Mouse (Mus musculus): Measurements from ENCODE around the gene Tram2. TPM values are rescaled to one million over a fixed set of nuclear protein-coding genes. Genes with fewer than 3 reads are reported as not detected.

Gene Tram2
- total and polyA plus RNA-seq, 2 experiments from 2014 or later: 1.4 to 2.1 TPM

DNA sequence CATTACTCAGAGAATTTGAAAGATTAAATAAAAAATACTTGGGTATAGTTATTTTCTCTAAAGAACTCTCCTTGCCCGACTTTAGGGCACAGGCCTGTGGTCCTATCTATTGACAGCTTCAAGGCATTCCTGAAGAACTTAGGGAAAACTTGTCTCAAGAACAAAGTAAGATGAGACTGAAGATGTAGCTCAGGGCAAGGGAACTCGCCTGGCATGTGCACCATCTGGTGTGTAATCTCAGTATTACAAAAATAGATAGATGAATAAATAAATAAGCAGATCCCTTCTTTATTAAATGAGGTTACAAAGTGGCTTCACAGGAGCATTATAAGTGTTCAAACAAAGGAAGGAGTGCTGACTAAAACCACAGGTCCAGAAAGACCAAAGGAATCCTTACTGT lies 94.9 kb downstream of the Tram2 start:
- Histone ChIP-seq H3K4me2 (ENCODE audit: low read depth, low read length, poor library complexity, severe bottlenecking) (no peak overlapping the region), H3K27me3 (ENCODE audit: insufficient read depth, low read length) (no peaks in the 10 kb centered on the region), H3K4me3 (ENCODE audit: low read depth, low read length) (no peak overlapping the region), H3K9ac (replicated peaks; ENCODE audit: low read length, poor library complexity, severe bottlenecking) (no peak overlapping the region), H3K4me1 (ENCODE audit: insufficient read depth, low read length) (no peaks in the 10 kb centered on the region), H3K36me3 (ENCODE audit: insufficient read depth, low read length) (no peaks in the 10 kb centered on the region), H3K27ac (ENCODE audit: low read depth, low read length) (no peak overlapping the region), H3K9me3 (ENCODE audit: low read length) (no peaks in the 10 kb centered on the region)
- ATAC-seq (ENCODE audit: low FRiP score): no peak
- peak; percentile 57 for TF ChIP-seq CTCF (IDR thresholded peaks at IDR 0.05)
- peak; percentile 18 for DNase-seq (ENCODE audit: low spot score)
- 76% methylated on average over 2 of the region's 2 CpGs for WGBS

DNA sequence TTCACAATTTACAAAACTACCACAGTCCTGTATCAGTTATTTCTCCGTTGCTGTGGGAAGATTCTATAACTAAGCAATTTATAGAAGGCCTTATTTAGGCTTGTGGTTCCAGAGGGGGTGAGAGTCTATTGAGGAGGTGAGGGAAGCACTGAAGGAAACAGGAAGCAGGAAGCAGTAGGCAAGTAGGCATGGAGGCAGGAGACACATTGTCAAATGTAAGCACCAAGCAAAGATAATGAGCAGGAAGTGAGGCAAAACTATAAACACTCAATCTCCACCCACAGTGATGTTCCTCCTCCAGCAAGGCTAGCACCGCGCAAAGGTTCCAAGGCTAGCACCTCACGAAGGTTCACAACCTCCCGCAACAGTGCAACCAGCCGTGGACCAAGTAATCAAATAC lies 97.3 kb downstream of the Tram2 start:
- Histone ChIP-seq H3K36me3 (ENCODE audit: insufficient read depth, low read length) (no peaks in the 10 kb centered on the region), H3K4me2 (ENCODE audit: low read depth, low read length, poor library complexity, severe bottlenecking) (no peak overlapping the region), H3K4me1 (ENCODE audit: insufficient read depth, low read length) (no peaks in the 10 kb centered on the region), H3K4me3 (ENCODE audit: low read depth, low read length) (no peak overlapping the region), H3K27ac (ENCODE audit: low read depth, low read length) (no peak overlapping the region), H3K9me3 (ENCODE audit: low read length) (no peaks in the 10 kb centered on the region), H3K27me3 (ENCODE audit: insufficient read depth, low read length) (no peaks in the 10 kb centered on the region), H3K9ac (replicated peaks; ENCODE audit: low read length, poor library complexity, severe bottlenecking) (no peak overlapping the region)
- no peak for TF ChIP-seq CTCF (IDR thresholded peaks at IDR 0.05)
- 82% methylated on average over 6 of the region's 6 CpGs for WGBS
- no peak for ATAC-seq (ENCODE audit: low FRiP score)
- no peak for DNase-seq (ENCODE audit: low spot score)

DNA sequence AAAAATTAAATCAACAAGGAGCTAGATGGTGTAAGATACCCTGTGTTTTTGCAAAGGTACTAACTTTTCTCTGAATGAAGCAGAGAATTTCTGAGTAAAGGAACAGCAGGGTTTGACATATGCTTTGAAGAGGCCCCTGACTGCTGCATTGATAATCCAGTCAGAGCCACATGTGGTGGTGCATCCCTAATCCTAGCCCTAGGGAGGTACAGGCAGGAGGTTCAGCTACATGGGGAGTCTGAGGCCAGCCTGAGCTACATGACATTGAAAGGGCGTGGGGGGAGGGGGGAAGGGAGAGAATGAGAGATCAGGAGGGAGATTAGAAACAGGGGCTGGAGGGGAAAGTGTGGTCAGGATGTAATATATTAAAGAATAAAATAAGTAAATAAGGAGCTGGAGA lies 98.5 kb downstream of the Tram2 start:
- no peaks in the 10 kb centered on the region for H3K27me3 ChIP-seq (ENCODE audit: insufficient read depth, low read length)
- no peak for TF ChIP-seq CTCF (IDR thresholded peaks at IDR 0.05)
- 43% methylated on average over 1 of the region's 1 CpGs for WGBS
- ATAC-seq (ENCODE audit: low FRiP score) (no peak), DNase-seq (ENCODE audit: low spot score) (no peak)
- H3K4me1 ChIP-seq (ENCODE audit: insufficient read depth, low read length): no peaks in the 10 kb centered on the region
- H3K9ac ChIP-seq (replicated peaks; ENCODE audit: low read length, poor library complexity, severe bottlenecking): no peak overlapping the region
- H3K9me3 ChIP-seq (ENCODE audit: low read length): no peaks in the 10 kb centered on the region
- no peak overlapping the region for H3K4me2 ChIP-seq (ENCODE audit: low read depth, low read length, poor library complexity, severe bottlenecking)
- H3K36me3 ChIP-seq (ENCODE audit: insufficient read depth, low read length): no peaks in the 10 kb centered on the region
- no peak overlapping the region for H3K4me3 ChIP-seq (ENCODE audit: low read depth, low read length)
- no peak overlapping the region for H3K27ac ChIP-seq (ENCODE audit: low read depth, low read length)

DNA sequence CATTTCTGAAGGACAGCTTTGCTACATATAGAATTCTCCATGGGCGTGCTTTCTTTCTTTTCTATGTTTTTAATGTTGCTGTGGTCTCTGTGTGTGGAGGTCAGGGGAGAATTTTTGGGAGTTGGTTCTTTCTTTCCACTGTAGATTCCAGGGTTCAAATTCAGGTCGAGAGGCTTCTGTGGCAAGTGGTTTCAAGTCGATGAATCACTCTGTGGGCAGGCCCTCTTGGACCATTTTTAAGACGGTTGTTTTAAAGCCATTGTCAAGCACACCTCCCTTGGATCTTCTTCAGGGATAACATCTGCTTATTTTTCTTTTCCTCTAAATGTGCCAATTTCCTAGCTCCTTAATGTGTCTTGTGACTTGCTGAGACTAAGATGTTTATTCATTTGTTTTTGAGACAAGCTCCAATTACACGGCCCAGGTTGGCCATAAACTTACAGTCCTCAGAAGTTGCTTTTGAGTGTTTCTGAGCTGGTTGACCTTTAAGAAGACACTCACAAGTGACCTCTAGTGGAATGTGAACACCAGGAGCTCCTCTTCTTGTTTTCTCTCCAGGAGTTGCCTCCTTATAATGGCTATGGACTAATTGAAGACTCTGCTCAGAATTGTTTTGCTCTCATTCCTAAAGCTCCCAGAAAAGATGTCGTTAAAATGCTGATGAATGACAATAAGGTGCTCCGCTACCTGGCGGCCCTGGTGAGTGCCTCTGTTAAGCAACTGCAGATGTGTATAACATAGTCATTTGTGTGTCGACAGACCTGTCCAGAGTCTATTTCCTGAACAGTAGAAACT lies 104.5 kb downstream of the Tram2 start:
- Histone ChIP-seq H3K27me3 (ENCODE audit: insufficient read depth, low read length) (no peaks in the 10 kb centered on the region), H3K9ac (replicated peaks; ENCODE audit: low read length, poor library complexity, severe bottlenecking) (no peak overlapping the region), H3K4me2 (ENCODE audit: low read depth, low read length, poor library complexity, severe bottlenecking) (no peak overlapping the region), H3K9me3 (ENCODE audit: low read length) (no peaks in the 10 kb centered on the region), H3K4me1 (ENCODE audit: insufficient read depth, low read length) (no peaks in the 10 kb centered on the region), H3K4me3 (ENCODE audit: low read depth, low read length) (no peak overlapping the region), H3K27ac (ENCODE audit: low read depth, low read length) (no peak overlapping the region), H3K36me3 (ENCODE audit: insufficient read depth, low read length) (no peaks in the 10 kb centered on the region)
- no peak for TF ChIP-seq CTCF (IDR thresholded peaks at IDR 0.05)
- DNase-seq (ENCODE audit: low spot score) (no peak), ATAC-seq (ENCODE audit: low FRiP score) (no peak)
- WGBS: 80% methylated on average over 9 of the region's 9 CpGs

DNA sequence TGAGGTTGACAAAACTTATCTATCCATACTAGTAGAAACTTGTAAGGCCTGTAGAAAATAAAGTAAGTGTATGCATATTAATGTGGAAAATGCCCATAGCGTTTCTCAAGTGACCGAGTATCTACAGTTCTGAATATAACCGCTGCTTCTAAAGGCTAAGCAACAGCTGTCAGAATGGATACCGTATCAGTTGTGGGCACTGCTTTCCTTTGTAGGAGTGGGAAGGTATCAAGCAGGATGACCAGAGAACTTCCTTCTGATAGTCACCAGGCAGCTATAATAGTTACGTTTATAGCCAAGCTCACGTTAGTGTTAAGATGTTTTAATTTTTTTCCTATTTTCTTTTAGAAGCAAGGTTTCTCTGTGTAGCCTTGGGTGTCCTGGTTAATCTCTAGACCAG lies 105.6 kb downstream of the Tram2 start:
- TF ChIP-seq CTCF (IDR thresholded peaks at IDR 0.05): no peak
- Histone ChIP-seq H3K4me3 (ENCODE audit: low read depth, low read length) (no peak overlapping the region), H3K36me3 (ENCODE audit: insufficient read depth, low read length) (no peaks in the 10 kb centered on the region), H3K9me3 (ENCODE audit: low read length) (no peaks in the 10 kb centered on the region), H3K4me2 (ENCODE audit: low read depth, low read length, poor library complexity, severe bottlenecking) (no peak overlapping the region), H3K27me3 (ENCODE audit: insufficient read depth, low read length) (no peaks in the 10 kb centered on the region), H3K27ac (ENCODE audit: low read depth, low read length) (no peak overlapping the region), H3K9ac (replicated peaks; ENCODE audit: low read length, poor library complexity, severe bottlenecking) (no peak overlapping the region), H3K4me1 (ENCODE audit: insufficient read depth, low read length) (no peaks in the 10 kb centered on the region)
- no peak for DNase-seq (ENCODE audit: low spot score)
- WGBS: 95% methylated on average over 6 of the region's 6 CpGs
- ATAC-seq (ENCODE audit: low FRiP score): no peak

GRCm38 (mm10) chr1:20969642-20970041 lies 109.4 kb downstream of the Tram2 start:
- Histone ChIP-seq H3K4me3 (ENCODE audit: low read depth, low read length) (no peak overlapping the region), H3K27ac (ENCODE audit: low read depth, low read length) (no peak overlapping the region), H3K27me3 (ENCODE audit: insufficient read depth, low read length) (no peaks in the 10 kb centered on the region), H3K4me1 (ENCODE audit: insufficient read depth, low read length) (no peaks in the 10 kb centered on the region), H3K9ac (replicated peaks; ENCODE audit: low read length, poor library complexity, severe bottlenecking) (no peak overlapping the region), H3K9me3 (ENCODE audit: low read length) (no peaks in the 10 kb centered on the region), H3K4me2 (ENCODE audit: low read depth, low read length, poor library complexity, severe bottlenecking) (no peak overlapping the region), H3K36me3 (ENCODE audit: insufficient read depth, low read length) (no peaks in the 10 kb centered on the region)
- DNase-seq (ENCODE audit: low spot score) (no peak), ATAC-seq (ENCODE audit: low FRiP score) (no peak)
- no peak for TF ChIP-seq CTCF (IDR thresholded peaks at IDR 0.05)
- WGBS: 95% methylated on average over 2 of the region's 2 CpGs

Measured in midbrain, postnatal 0 days (tissue).